Mouse (Mus musculus): ENCODE measurements around the gene Gm20903. TPM values are rescaled to one million over a fixed set of nuclear protein-coding genes. Genes with fewer than 3 reads are reported as not detected.
"Not testable (repeated sequence)": the region's sequence is repeated elsewhere in the genome, so short reads cannot be mapped to it uniquely, and the experiment has no call there.

Gene Gm20903
- not detected in 2 replicates for polyA plus RNA-seq (2012; rRNA removed)

DNA sequence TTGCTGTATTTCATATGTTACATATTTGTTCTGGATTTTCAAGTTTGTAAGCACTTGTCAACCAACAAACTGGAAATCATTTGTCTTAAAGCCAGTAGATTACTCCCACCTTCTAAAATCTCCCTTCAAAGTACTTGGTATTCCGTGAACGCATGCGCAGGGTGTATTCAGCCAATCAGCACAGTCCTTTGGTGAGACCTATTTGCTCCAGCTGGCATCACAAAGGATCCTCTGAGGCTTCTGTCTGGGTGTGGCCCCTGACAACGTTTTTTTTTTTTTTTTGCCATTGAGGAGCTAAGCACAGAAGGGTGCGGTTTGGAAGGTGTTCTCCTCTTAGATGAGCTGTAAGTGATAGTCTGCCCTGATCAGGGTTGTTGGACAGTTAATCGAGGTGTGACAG lies at the start of gene Gm20903:
Gene Gm20903, plus strand, starts transcription at position 301 of the 400 bp plus-strand sequence.
- not testable (repeated sequence) for H3K4me1 ChIP-seq (ENCODE audit: control insufficient read depth, insufficient read depth, low read length); H3K27me3 ChIP-seq (ENCODE audit: control insufficient read depth, insufficient read depth, low read length); H3K4me3 ChIP-seq (ENCODE audit: control insufficient read depth, low read depth, low read length); H3K27ac ChIP-seq (ENCODE audit: control insufficient read depth, insufficient read depth, low read depth, low read length); H3K36me3 ChIP-seq (ENCODE audit: control insufficient read depth, insufficient read depth, low read length)
